Mouse (Mus musculus): ENCODE results near the gene Atp5e. TPM values are rescaled to one million over a fixed set of nuclear protein-coding genes. Genes with fewer than 3 reads are reported as not detected.

Gene Atp5e
- total and polyA plus RNA-seq, 3 experiments = 251 to 699 (median 673) TPM

DNA sequence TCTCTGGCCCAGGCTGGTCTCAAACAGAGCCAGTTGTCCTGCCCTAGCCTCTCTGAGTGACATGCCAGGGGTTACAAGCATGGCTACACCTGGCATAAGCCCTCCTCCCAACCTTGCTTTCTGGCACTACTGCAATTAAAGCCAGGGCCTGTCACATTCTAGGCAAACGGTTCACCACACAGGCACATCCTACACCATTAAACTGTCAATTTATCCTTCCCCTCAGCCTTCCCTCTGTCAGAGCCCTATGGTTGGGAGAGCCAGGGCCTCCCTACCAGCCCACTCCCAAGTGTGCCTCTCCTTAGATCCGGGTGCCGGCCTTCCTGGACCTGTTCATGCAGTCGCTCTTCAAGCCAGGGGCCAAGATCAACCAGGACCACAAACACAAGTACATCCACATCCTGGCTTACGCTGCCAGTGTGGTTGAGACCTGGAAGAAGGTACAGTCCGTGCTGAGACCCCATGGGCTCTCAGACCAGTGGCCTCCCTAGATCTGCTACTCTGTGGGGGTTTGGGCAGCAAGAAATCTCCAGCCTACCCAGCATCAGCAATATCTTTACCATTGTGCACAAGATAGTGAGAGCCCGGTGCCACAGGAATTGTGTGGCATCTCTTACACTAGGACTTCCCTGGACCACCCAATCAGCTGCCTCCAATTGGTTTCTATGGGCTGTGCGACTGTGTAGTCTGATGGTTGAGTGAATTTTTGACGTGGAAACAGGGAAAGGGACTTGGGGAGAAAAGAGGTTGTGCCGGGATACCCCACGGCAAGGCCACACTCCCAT is 39.4 kb downstream of the Atp5e start:
- H3K9ac ChIP-seq (ENCODE audit: insufficient read depth, low read depth) = no peak overlapping the region
- H3K4me3 ChIP-seq (replicated peaks in 1 of 3; ENCODE audit: low read depth in 2 of 3, low read length in 2 of 3, poor library complexity in 1 of 3) = no peak overlapping the region
- H3K27me3 ChIP-seq (replicated peaks) = no peaks in the 10 kb centered on the region
- peaks cover 98 to 100% of the 10 kb centered on the region in 2 experiments for H3K36me3 ChIP-seq (replicated peaks in 1 of 2; ENCODE audit: control insufficient read depth in 1 of 2, insufficient read depth in 1 of 2, low read length in 1 of 2)
- H3K9me3 ChIP-seq (replicated peaks; ENCODE audit: low read length) = no peaks in the 10 kb centered on the region
- no peak overlapping the region for H3K27ac ChIP-seq (ENCODE audit: insufficient read depth, low read depth)
- TF ChIP-seq CTCF (conservative IDR thresholded peaks at IDR 0.05 in 1 of 2, IDR thresholded peaks at IDR 0.05 in 1 of 2; ENCODE audit: low read depth in 2 of 2, low read length in 2 of 2) (no peak), KAT2A (IDR thresholded peaks at IDR 0.05; ENCODE audit: insufficient replicate concordance, low read length) (no peak), CHD2 (IDR thresholded peaks at IDR 0.05; ENCODE audit: low read length) (no peak), NELFE (IDR thresholded peaks at IDR 0.05; ENCODE audit: low read depth, low read length) (no peak), ELF1 (IDR thresholded peaks at IDR 0.05; ENCODE audit: low read depth, low read length) (no peak), ZMIZ1 (IDR thresholded peaks at IDR 0.05; ENCODE audit: low read depth, low read length) (no peak), POLR2A (IDR thresholded peaks at IDR 0.05; ENCODE audit: low read depth, low read length) (no peak), MYC (IDR thresholded peaks at IDR 0.05; ENCODE audit: low read depth, low read length) (no peak), HCFC1 (IDR thresholded peaks at IDR 0.05; ENCODE audit: low read depth, low read length) (no peak), BHLHE40 (IDR thresholded peaks at IDR 0.05; ENCODE audit: low read depth, low read length) (no peak), MEF2A (IDR thresholded peaks at IDR 0.05; ENCODE audit: borderline replicate concordance, low read depth, low read length) (no peak), SMC3 (IDR thresholded peaks at IDR 0.05; ENCODE audit: low read depth, low read length) (no peak), CHD1 (IDR thresholded peaks at IDR 0.05; ENCODE audit: low read depth, low read length) (no peak), EP300 (IDR thresholded peaks at IDR 0.05; ENCODE audit: low read length) (no peak), MAZ (IDR thresholded peaks at IDR 0.05; ENCODE audit: low read depth, low read length) (no peak), SIN3A (IDR thresholded peaks at IDR 0.05; ENCODE audit: low read length) (no peak)
- in situ Hi-C loops (cut with MboI; ENCODE audit: low pct_ligation_motif_present, low pct_unique_long_range_greater_than_20kb, low sequenced_read_pairs) = no loop called here
- H3K4me1 ChIP-seq (ENCODE audit: control insufficient read depth in 1 of 2, insufficient read depth in 2 of 2) = no peaks in the 10 kb centered on the region
- dilution Hi-C loops (cut with MboI; ENCODE audit: extremely low pct_ligation_motif_present, extremely low pct_unique_long_range_greater_than_20kb, low sequenced_read_pairs) = no loop called here
- DNase-seq (ENCODE audit: extremely low read depth) = no peak
- no peaks in the 10 kb centered on the region for H3K79me2 ChIP-seq (replicated peaks; ENCODE audit: control insufficient read depth, extremely low read depth, insufficient read depth, poor library complexity, severe bottlenecking)
- H3K4me2 ChIP-seq (ENCODE audit: insufficient read depth, low read depth, poor library complexity, severe bottlenecking) = no peak overlapping the region

DNA sequence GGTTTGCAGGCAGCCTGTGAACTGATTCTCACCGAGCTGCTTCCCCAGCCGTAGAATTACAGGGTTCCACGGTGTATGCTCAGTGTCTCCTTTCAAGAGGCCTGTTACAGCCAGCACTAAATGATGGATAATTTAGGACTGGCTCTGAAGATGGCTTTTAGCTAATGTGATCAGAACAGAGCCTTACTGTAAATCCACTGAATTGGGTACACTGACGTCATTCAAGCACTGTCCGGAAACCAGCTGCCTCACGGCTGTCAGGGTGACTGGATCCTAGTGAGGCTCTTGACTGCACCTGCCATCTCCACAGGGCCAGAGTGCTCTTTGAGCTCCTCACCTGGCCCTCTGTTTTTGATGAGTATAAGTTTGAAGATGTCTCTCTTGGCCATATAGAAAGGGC is 42.8 kb downstream of the Atp5e start:
- in situ Hi-C loops (cut with MboI; ENCODE audit: low pct_ligation_motif_present, low pct_unique_long_range_greater_than_20kb, low sequenced_read_pairs) (no loop called here), dilution Hi-C loops (cut with MboI; ENCODE audit: extremely low pct_ligation_motif_present, extremely low pct_unique_long_range_greater_than_20kb, low sequenced_read_pairs) (no loop called here)
- TF ChIP-seq POLR2A (IDR thresholded peaks at IDR 0.05; ENCODE audit: low read depth, low read length) (no peak), CTCF (conservative IDR thresholded peaks at IDR 0.05 in 1 of 2, IDR thresholded peaks at IDR 0.05 in 1 of 2; ENCODE audit: low read depth in 2 of 2, low read length in 2 of 2) (no peak)
- Histone ChIP-seq H3K9ac (ENCODE audit: insufficient read depth, low read depth) (no peak overlapping the region), H3K4me1 (ENCODE audit: control insufficient read depth in 1 of 2, insufficient read depth in 2 of 2) (peaks cover 7 to 21% of the 10 kb centered on the region in 2 experiments; a peak in 3 of 4 replicates), H3K27ac (ENCODE audit: insufficient read depth, low read depth) (no peak overlapping the region), H3K36me3 (replicated peaks in 1 of 2; ENCODE audit: control insufficient read depth in 1 of 2, insufficient read depth in 1 of 2, low read length in 1 of 2) (peaks cover 66 to 87% of the 10 kb centered on the region in 2 experiments), H3K9me3 (replicated peaks; ENCODE audit: low read length) (no peaks in the 10 kb centered on the region), H3K4me3 (replicated peaks in 1 of 3; ENCODE audit: low read depth in 2 of 3, low read length in 2 of 3, poor library complexity in 1 of 3) (no peak overlapping the region), H3K79me2 (replicated peaks; ENCODE audit: control insufficient read depth, extremely low read depth, insufficient read depth, poor library complexity, severe bottlenecking) (peaks cover 8% of the 10 kb centered on the region; the same call in 1 of the 2 replicates), H3K27me3 (replicated peaks) (no peaks in the 10 kb centered on the region), H3K4me2 (ENCODE audit: insufficient read depth, low read depth, poor library complexity, severe bottlenecking) (no peak overlapping the region)
- no peak for DNase-seq (ENCODE audit: extremely low read depth)
